Mouse (Mus musculus) ES-E14 (cell line): ENCODE results near the gene Akap9. TPM values are rescaled to one million over a fixed set of nuclear protein-coding genes. Genes with fewer than 3 reads are reported as not detected.
A peak's percentile ranks its signal among the peaks of the same experiment; 100 is the strongest.

ENCODE experiments used
- DNase-seq: peaks from one replicate; pipeline ENCODE4 v3.0.0-alpha.2; 2013; ENCODE audit warnings: low read depth, low spot score
- H3K27ac ChIP-seq: 2 replicates; pipeline ENCODE4 v1.5.1; 2012; ENCODE audit warnings: low read depth, mild to moderate bottlenecking, low read length, moderate library complexity, mixed read lengths; ENCODE audit not compliant: poor library complexity, insufficient read depth, severe bottlenecking
- H3K36me3 ChIP-seq: 2 replicates; pipeline ENCODE4 v1.6.1; 2012; ENCODE audit warnings: mild to moderate bottlenecking, low read length, moderate library complexity, mixed read lengths; ENCODE audit not compliant: control insufficient read depth, poor library complexity, insufficient read depth, severe bottlenecking
- H3K4me1 ChIP-seq, 2 experiments: fragments of 150-350 bp in 1 of 2; sonication (generic) in 1 of 2; 2 replicates each; pipeline ENCODE4 v1.6.1; 2012; ENCODE audit warnings: low read length in 2 of 2, mild to moderate bottlenecking in 1 of 2, mixed read lengths in 1 of 2; ENCODE audit not compliant: control insufficient read depth in 2 of 2, insufficient read depth in 2 of 2, poor library complexity in 1 of 2
- H3K4me3 ChIP-seq, 2 experiments: fragments of 150-350 bp in 1 of 2; sonication (generic) in 1 of 2; 2 replicates each; pipeline ENCODE4 v1.5.1; 2012; ENCODE audit warnings: low read length in 2 of 2, low read depth in 1 of 2, mild to moderate bottlenecking in 1 of 2, mixed read lengths in 1 of 2; ENCODE audit not compliant: insufficient read depth in 1 of 2, poor library complexity in 1 of 2, severe bottlenecking in 1 of 2
- H3K9ac ChIP-seq: 2 replicates; pipeline ENCODE4 v1.6.1; 2012; ENCODE audit warnings: low read depth, mild to moderate bottlenecking, low read length, mixed read lengths; ENCODE audit not compliant: poor library complexity, insufficient read depth, severe bottlenecking
- H3K9me3 ChIP-seq: fragments of 150-350 bp; sonication (generic); 2 replicates; pipeline ENCODE4 v1.6.1; 2012; ENCODE audit warnings: low read depth, mild to moderate bottlenecking, low read length; ENCODE audit not compliant: control insufficient read depth, insufficient read depth
- CHD2 ChIP-seq: IDR thresholded peaks from 2 replicates; pipeline ENCODE4 v1.6.1; 2014; ENCODE audit warnings: mild to moderate bottlenecking, low read depth, low read length, inconsistent platforms
- HCFC1 ChIP-seq: IDR thresholded peaks from 2 replicates; pipeline ENCODE4 v1.6.1; 2012; ENCODE audit warnings: low read length, inconsistent platforms, borderline replicate concordance; ENCODE audit not compliant: insufficient read depth
- MAFK ChIP-seq: IDR thresholded peaks from 2 replicates; pipeline ENCODE4 v1.6.1; 2014; ENCODE audit warnings: mild to moderate bottlenecking, low read depth, low read length, inconsistent platforms; ENCODE audit not compliant: insufficient read depth
- ZC3H11A ChIP-seq: IDR thresholded peaks from 2 replicates; pipeline ENCODE4 v1.6.1; 2012; ENCODE audit warnings: low read depth, mild to moderate bottlenecking, inconsistent platforms, low read length, borderline replicate concordance
- ZNF384 ChIP-seq: IDR thresholded peaks from 2 replicates; pipeline ENCODE4 v1.6.1; 2012; ENCODE audit warnings: low read depth, low read length, inconsistent platforms
- in situ Hi-C, 2 experiments: fragments of 600-800 bp; cut with MboI; formaldehyde crosslinking; loops; one replicate each; pipeline ENCODE4 v1.15.1; 2025; ENCODE audit warnings: low sequenced_read_pairs in 2 of 2, inconsistent platforms in 1 of 2; ENCODE audit not compliant: unreplicated experiment in 2 of 2
- total RNA-seq: library from RNA; depleted of rRNA; stranded (reverse); fragments of 300-350 nt; gene quantifications from 2 replicates; pipeline ENCODE4 v1.2.3, GENCODE M21; 2012

Akap9 gene
- total RNA-seq, 1 experiment, result 33.3 TPM

DNA sequence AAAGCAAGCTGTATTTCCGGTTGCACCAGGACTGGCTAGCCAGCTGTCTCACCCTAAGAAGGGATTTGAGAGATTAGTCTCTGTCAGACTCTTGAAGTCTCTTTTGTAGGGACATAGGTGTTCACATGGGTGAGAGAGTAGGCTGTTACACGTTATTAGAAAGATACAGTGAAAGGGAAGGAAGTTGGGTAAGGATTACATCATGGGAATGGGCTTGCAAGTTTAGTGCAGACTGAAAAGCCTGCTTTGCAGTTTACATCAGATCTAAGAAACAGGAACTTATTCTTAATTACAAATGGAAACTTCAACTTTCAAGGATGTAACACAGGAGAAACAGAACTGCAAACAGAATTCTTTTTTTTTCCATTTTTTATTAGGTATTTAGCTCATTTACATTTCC is 22.4 kb upstream of the Akap9 start:
- no peaks in the 10 kb centered on the region for H3K4me1 ChIP-seq
- no peak overlapping the region for H3K4me3 ChIP-seq
- no peak for DNase-seq
- no peaks in the 10 kb centered on the region for H3K36me3 ChIP-seq
- no peaks in the 10 kb centered on the region for H3K9me3 ChIP-seq
- H3K27ac ChIP-seq, result no peak overlapping the region
- H3K9ac ChIP-seq, result no peak overlapping the region
- in situ Hi-C loops, result no loop called here
- no peak for TF ChIP-seq ZC3H11A
- TF ChIP-seq CHD2, result no peak
- no peak for TF ChIP-seq HCFC1
- no peak for TF ChIP-seq ZNF384
- TF ChIP-seq MAFK, result no peak

- Histone ChIP-seq H3K4me1 (no peaks in the 10 kb centered on the region), H3K36me3 (no peaks in the 10 kb centered on the region), H3K27ac (no peak overlapping the region), H3K4me3 (no peak overlapping the region), H3K9ac (no peak overlapping the region), H3K9me3 (no peaks in the 10 kb centered on the region)
- TF ChIP-seq CHD2, result no peak
- TF ChIP-seq MAFK, result no peak
- TF ChIP-seq ZNF384, result no peak
- no peak for TF ChIP-seq HCFC1
- no peak for TF ChIP-seq ZC3H11A
- no peak for DNase-seq
- in situ Hi-C loops, result no loop called here
Observed at GRCm38 (mm10) chr5:3922350-3922749, 5.5 kb upstream of the Akap9 start.

GRCm38 (mm10) chr5:3926666-3927065 is 1.2 kb upstream of the Akap9 start:
- no peak overlapping the region for H3K27ac ChIP-seq
- no peak for DNase-seq

GRCm38 (mm10) chr5:3928690-3929046 is 814 bp downstream of the Akap9 start:
- peaks cover 0 to 6% of the 10 kb centered on the region in 2 experiments; a peak in 1 of 4 replicates for H3K4me1 ChIP-seq
- TF ChIP-seq CHD2, result no peak
- no peak for TF ChIP-seq ZC3H11A
- TF ChIP-seq MAFK, result no peak
- TF ChIP-seq ZNF384, result no peak
- no peak for TF ChIP-seq HCFC1
- H3K9ac ChIP-seq, result peak overlapping the region; percentile 99
- H3K27ac ChIP-seq, result no peak overlapping the region
- H3K9me3 ChIP-seq, result no peaks in the 10 kb centered on the region
- in situ Hi-C loops, result no loop called here
- peak overlapping the region; percentile 97 to 99 for H3K4me3 ChIP-seq
- H3K36me3 ChIP-seq, result no peaks in the 10 kb centered on the region
- DNase-seq, result no peak

More at GRCm38 (mm10) chr5:3926666-3927065, 1.2 kb upstream of the Akap9 start:
- no peak overlapping the region for H3K9ac ChIP-seq
- peaks cover 0 to 6% of the 10 kb centered on the region in 2 experiments; a peak in 1 of 4 replicates for H3K4me1 ChIP-seq
- H3K9me3 ChIP-seq, result no peaks in the 10 kb centered on the region
- TF ChIP-seq HCFC1 (no peak), ZC3H11A (no peak), ZNF384 (no peak)
- in situ Hi-C loops, result no loop called here
- H3K36me3 ChIP-seq, result no peaks in the 10 kb centered on the region
- no peak overlapping the region for H3K4me3 ChIP-seq

DNA sequence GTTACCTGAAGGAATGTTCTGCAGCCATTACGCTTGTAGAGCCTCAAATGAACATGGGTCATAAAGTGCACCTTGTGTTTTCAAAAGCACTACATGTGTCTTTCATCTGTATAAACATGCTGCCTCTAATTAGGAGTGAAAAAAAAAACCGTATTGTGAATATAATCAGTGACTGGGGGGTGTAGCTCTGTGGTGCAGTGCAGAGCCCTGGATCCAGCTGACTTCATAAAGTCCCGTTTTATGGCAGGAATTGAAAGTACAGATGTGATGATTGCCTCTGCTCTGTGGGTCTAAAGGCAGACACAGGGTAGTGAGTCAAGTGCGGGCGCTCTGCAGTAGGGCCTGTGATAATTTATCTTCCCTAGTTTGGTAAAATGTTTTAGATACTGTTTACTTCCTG is 2.9 kb downstream of the Akap9 start:
- H3K4me1 ChIP-seq, result peaks cover 0 to 6% of the 10 kb centered on the region in 2 experiments; a peak in 1 of 4 replicates
- H3K36me3 ChIP-seq, result no peaks in the 10 kb centered on the region
- H3K27ac ChIP-seq, result no peak overlapping the region
- H3K4me3 ChIP-seq, result no peak overlapping the region
- DNase-seq, result no peak
- no peak overlapping the region for H3K9ac ChIP-seq
- in situ Hi-C loops, result no loop called here
- no peaks in the 10 kb centered on the region for H3K9me3 ChIP-seq
- TF ChIP-seq MAFK, result no peak
- no peak for TF ChIP-seq CHD2
- no peak for TF ChIP-seq ZC3H11A
- TF ChIP-seq ZNF384, result no peak
- TF ChIP-seq HCFC1, result no peak
